ENCODE assay signal across 16 mouse cellular contexts in genomic region chr4:66875751-66876150, GRCm38 (mm10).
"Had no signal": no experiment of that assay in that cellular context is flagged by ENCODE, and none has a peak within 500 bp of the region (broad histone marks: within the 10 kb centered on the region; RNA-seq: fewer than 3 reads in every experiment).

No protein-coding gene starts in this region.

- H3K27me3 ChIP-seq: liver, embryonic 15.5 days; megakaryocyte, embryonic 14.5 days; midbrain, embryonic 12.5 days; neural tube, embryonic 12.5 days; stomach, embryonic 15.5 days had no signal

- H3K4me1 ChIP-seq: liver, embryonic 15.5 days; megakaryocyte, embryonic 14.5 days; midbrain, embryonic 12.5 days; neural tube, embryonic 12.5 days; stomach, embryonic 15.5 days had no signal

- H3K9me3 ChIP-seq: liver, embryonic 15.5 days; midbrain, embryonic 12.5 days; neural tube, embryonic 12.5 days; stomach, embryonic 15.5 days had no signal

- H3K4me2 ChIP-seq: liver, embryonic 15.5 days; midbrain, embryonic 12.5 days; neural tube, embryonic 12.5 days; stomach, embryonic 15.5 days had no signal

- DNase-seq: liver, postnatal 0 days; lung, postnatal 14 days; lung, postnatal 36 days; midbrain, embryonic 14.5 days; right cerebral cortex, postnatal 14 days; thymus, adult 2 months; thymus, postnatal 25 days; thymus, postnatal 4 days had no signal

- H3K36me3 ChIP-seq: liver, embryonic 15.5 days; midbrain, embryonic 12.5 days; neural tube, embryonic 12.5 days; stomach, embryonic 15.5 days had no signal

- H3K4me3 ChIP-seq: liver, embryonic 15.5 days; megakaryocyte, embryonic 14.5 days; midbrain, embryonic 12.5 days; neural tube, embryonic 12.5 days; stomach, embryonic 15.5 days had no signal

- H3K9ac ChIP-seq: liver, embryonic 15.5 days; liver, postnatal 0 days; midbrain, embryonic 12.5 days; neural tube, embryonic 12.5 days; stomach, embryonic 15.5 days had no signal

- H3K27ac ChIP-seq: liver, embryonic 15.5 days; macrophage; midbrain, embryonic 12.5 days; neural tube, embryonic 12.5 days; stomach, embryonic 15.5 days; stomach, postnatal 0 days had no signal

- ATAC-seq: liver, postnatal 0 days; midbrain, embryonic 16.5 days had no signal
